Mouse (Mus musculus) activated CD4-positive, CD25-positive, alpha-beta regulatory T cell, adult 4 months (primary cell): ENCODE measurements around the gene H2al2a. TPM values are rescaled to one million over a fixed set of nuclear protein-coding genes. Genes with fewer than 3 reads are reported as not detected.
"Not testable (repeated sequence)": the region's sequence is repeated elsewhere in the genome, so short reads cannot be mapped to it uniquely, and the experiment has no call there.

Source experiments
- ATAC-seq: one replicate; pipeline ENCODE4 v1.8.0; 2017
- polyA plus RNA-seq, 2 experiments: library from polyadenylated mRNA; unstranded; fragments of 100-300 nt; shearing (Covaris generic); gene quantifications; one replicate each; pipeline ENCODE4 v1.2.1; 2017

The H2al2a gene
- polyA plus RNA-seq, 2 experiments from 2014 or later: not detected

DNA sequence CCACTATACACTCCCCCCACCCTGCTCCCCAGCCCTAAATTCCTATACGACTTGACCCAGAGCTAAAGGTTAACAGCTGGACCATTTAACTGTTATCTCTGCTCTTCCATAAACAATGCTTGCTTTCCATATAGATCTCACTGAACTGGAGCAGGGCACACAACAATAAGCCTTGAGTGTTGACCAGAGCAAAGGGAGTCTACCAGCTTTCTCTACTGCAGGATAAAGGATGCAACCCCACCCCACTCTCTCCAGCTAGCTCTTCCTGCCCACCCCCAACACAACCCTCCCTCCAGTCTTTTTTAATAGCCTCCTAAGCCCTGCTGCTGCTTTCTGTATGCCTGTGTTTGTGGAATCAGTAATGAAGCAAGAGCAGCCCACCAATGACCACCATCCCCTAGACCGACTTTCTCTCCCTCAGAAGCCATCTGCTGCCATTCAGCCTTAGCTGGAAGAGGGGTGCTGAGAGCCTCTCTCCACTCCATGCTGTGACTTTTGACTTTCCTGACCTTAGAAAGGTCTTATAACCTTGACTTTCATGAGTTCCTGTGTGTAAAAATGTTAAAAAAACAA, 22.8 kb downstream of the H2al2a start:
- ATAC-seq: no peak

DNA sequence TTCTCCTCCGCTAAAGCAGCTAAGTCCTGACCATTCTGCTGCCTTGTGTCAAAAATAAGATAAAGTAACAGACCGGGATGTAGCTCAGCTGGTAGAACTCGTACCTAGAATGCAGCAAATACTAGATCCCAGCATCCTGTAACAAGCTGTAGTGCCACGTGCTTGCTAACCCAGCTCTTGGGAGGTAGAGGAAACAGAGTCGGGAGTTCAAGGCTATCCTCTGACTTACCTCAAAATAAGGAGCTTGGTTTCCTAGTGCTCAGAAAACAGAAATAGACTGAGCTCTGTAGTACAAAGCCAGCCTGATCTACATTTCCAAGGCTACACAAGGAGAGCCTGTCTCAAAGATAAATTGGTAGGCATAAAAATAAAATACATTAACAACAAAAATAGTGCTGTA, 23.5 kb downstream of the H2al2a start:
- ATAC-seq: no peak

DNA sequence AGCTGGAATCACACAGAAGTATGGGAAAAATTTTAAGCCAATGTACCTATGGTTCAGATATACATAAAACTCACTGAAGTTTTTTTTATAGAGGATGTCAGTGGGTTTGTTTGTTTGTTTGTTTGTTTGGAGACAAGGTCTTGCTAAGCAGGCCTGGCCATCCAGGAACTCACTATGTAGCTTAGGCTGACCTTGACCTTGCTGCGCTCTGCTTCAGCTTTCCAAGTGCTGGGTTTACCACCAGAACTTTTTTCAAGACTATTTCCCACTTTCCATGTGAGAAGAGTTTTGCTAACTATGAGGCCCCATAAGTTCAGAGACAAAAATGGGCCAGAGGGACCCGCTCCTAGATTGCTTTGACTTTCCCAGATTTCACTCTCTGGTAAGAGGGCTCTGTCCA, 23.9 kb downstream of the H2al2a start:
- no peak for ATAC-seq

DNA sequence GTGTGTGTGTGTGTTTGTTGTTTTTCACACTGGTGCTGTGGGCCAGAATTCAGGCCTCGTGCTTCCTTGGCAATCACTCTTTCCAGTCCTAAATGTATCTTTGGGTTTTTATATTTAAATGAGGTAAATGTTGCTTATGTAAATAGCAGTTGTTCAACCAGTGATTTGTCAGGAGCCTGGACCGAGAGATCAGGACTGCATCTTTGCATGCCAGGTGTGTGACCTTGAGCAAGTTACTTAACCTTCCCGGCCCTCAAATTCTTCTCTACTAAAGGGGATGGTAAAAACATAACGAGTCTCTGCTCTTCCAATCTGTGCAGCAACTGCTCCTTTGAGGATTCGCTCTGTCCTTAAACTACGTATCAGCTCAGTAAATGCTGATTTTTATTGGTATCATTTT, 25.4 kb downstream of the H2al2a start:
- no peak for ATAC-seq

DNA sequence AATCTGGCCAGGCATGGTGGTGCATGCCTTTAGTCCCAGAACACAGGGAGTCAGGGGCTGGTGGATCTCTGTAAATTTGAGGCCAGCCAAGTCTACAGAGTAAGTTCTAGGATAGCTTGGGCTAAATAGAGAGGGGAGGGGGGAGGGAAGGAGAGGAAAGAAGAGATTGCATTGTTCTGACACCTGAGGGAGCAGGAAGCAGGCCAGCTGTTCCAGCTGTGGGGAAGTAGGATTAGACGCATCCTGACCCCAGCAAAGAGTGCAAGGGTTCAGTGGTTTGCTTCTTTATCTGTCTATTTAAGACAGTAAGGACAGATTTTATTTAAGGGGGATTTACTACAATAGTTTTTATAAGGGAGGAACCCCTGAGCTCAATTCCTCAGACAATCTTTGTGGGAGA, 26.1 kb downstream of the H2al2a start:
- ATAC-seq: no peak

DNA sequence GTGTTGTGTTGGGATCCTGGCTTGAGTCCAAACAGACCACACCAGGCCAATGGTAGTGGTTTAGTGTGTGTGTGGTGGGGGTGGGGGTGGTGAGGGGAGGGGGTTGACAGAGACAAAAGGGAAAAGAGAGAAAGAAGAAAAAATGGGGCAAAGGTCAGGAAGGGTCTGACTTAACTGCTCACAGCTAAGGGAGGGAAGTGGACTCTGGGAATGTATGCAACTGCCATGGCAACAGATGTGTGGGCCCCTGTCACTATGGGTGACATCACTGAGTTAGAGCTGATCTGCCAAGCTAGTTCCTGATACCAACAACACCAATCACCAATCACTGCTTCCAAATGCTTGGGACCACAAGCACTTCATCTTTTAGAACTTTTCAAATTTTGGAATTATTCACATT, 26.6 kb downstream of the H2al2a start:
- ATAC-seq: no peak

DNA sequence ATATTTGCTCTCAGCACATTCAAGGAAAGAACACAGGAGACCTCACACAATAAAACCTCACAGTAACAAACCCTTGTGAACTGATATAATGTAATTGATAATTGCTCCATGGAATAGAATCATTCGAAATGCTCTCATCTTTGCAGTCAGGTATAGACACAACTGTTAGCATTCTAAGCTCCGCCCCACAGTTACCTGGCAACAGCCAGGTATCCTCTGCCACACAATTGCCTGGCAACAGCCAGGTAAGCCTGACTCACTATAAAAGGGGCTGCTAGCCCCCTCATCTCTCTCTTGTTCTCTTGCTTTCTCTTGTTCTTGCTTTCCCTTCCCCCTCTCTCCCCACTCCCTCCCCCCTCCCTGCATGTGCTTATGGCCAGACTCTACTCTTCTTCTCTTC, 28.2 kb downstream of the H2al2a start:
- ATAC-seq: no peak

DNA sequence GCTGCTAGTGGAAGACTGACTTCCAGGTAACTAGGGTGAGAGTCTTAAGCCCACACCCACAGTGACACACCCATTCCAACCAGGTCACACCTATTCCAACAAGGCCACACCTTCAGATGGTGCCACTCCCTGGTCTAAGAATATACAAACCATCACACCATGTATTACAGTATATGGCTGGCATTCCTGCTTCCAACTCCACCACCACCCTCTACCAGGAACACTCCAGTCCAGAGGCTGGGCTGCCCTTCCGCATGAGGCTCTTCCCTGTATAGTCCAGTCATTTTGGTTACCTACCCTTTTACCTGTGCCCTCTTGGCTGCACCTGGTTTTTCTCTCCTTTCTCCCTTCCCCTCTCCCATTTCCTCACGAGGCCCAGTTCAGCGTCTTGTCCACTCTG, 28.7 kb downstream of the H2al2a start:
- ATAC-seq: not testable (repeated sequence)

DNA sequence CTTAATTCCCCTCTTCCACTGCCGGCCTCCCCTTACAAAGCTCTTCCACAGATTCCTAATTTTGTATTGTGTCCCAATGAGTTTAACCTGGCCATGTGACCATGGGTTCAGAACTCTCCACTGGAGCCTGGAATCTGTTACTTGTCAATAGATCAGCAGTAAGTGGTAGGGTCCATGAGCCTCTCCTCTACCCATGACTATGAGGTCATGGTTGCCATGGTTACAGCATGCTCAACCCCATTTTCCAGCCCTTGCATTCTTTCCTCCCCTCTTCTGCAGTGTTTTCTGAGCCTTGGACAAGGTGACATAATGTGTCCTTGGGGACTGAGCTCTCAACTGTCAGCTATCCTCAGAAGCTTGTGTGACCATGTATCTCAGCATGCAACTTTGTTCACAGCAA, 37.3 kb downstream of the H2al2a start:
- ATAC-seq: no peak

DNA sequence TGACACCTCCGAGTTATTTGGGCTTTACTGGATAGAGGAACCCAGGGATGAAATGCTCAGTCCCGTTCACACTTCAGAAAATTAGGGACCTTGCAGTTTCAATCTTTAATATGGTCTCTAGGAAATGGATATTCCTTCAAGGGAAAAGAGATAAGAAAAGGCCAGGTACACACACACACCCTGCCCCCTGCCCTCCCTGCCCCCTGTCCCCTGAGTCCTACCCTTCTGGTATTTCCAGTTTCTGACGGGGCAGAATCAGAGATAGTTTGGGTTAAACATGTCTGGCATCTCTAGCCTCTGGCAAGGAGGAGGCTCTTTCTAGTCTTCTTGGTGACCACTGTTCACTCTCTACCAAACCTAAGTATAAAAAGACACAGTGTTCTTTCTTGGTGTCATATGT, 49.9 kb downstream of the H2al2a start:
- no peak for ATAC-seq

Other genes with a start within 250 kb of the H2al2a start
- gene A930004D18Rik, start 40.8 kb upstream of the H2al2a start, polyA plus RNA-seq: 1 to 10 TPM; 2.3 to 2.9 TPM
- under 1 TPM; 0.25 to 0.48 TPM for gene Skida1, start 52.1 kb upstream of the H2al2a start, polyA plus RNA-seq
- 10 to 100 TPM; 34.0 to 36.9 TPM for gene Mllt10, start 58.3 kb upstream of the H2al2a start, polyA plus RNA-seq